Mouse (Mus musculus) adrenal gland, adult 8-10 months (tissue): ENCODE data around the gene Slc25a3. TPM values are rescaled to one million over a fixed set of nuclear protein-coding genes. Genes with fewer than 3 reads are reported as not detected.
A peak's percentile ranks its signal among the peaks of the same experiment; 100 is the strongest.

Experiments
- DNase-seq: peaks from one replicate; pipeline ENCODE4 v3.0.0; 2022
- total RNA-seq, 4 experiments: library from RNA; stranded (reverse); gene quantifications; 2 replicates each; pipeline ENCODE4 v1.2.4; 2022

Slc25a3 gene
- total RNA-seq, 4 experiments from 2014 or later: 882 to 1,292 (median 1,071) TPM

DNA sequence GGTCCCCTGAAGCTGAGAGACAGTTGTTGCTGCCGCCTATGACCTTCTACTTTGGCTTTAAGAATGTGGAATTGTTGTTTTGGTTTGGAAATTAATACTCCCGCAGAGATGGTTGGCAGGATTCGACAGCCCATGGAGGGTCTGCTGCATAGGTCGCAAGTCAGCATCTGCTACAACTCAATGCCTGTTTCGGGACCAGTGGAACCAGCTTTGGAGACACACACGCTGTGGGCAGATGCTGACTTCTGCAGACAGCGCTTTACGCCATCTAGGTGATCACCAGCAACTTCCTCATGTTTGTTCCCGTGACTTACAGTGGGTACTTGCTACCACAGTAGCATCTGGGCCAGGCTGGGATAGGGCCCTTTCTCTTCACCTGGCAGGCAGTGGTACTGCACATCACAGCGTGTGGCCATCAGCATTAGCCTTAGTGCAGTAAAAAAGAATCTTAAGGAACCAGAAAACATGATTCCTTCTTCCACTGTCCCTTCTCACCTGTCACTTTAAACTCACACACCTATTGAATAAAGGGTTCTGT is 18.9 kb upstream of the Slc25a3 start:
- DNase-seq: no peak

- DNase-seq: no peak
Observed at GRCm38 (mm10) chr10:91141564-91141963, 17.7 kb upstream of the Slc25a3 start.

DNA sequence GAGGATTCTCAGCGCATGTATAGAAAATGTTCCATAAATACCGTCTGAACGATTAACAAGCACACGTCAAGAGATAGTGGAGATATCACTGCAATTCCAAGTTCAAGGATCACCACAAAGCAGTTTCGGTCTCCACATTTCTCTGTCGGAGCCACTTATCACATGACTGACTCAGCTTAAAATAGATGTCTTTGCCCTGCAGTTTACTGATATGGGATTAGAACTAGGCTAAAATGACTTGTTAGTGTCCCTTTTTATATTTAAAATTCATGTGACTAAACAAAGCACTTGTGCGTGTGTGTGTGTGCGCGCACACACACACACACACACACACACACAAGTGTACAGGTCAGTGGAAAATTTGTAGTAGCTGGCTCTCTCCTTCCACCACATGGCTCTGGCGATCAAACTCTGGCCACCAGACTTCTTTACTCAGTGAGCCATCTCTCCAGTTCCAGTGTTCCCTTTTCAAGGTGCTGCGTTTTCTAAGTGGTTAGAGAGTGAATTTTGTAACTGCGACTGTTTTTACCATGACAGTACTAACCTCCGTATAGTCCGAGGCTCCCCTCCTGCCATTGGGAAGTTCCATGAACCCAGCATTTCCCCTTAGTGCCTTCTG is 15.4 kb upstream of the Slc25a3 start:
- DNase-seq: no peak

DNA sequence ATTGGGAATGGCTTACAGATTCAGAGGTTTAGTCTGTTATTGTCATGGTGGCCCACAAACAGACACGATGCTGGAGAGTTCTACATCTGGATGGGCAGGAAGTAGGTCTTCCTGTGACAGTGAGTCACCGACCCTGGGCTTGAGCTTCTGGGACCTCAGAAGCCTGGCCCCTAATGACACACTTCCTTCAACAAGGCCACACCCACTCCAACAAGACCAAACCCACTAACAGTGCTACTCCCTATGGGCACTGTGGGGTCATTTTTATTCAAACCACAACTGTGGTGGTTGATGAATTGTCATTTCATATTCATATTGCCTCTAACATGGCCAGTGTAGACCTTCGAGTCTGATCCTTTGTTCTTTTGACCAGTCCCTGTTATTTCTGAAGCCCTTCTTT is 14.5 kb upstream of the Slc25a3 start:
- DNase-seq: no peak

DNA sequence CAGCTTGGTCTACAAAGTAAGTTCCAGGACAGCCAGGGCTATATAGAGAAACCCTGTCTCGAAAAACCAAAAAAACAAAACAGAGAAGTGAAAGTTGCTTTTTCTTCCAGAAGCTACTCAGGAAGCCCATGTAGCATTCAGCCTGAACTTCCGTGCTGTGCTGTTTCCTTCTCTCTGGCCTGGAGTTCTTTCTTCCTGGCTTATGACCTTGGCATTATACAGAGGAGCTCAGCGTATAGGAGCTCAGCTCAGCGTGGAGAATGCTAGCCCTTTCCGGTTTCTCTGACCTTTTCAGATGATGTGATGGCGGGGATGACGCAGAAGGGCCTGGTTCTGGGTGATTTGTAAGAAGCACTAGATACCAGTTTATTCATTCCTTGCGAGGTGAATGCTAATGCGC is 13.5 kb upstream of the Slc25a3 start:
- no peak for DNase-seq

- DNase-seq: no peak
Observed at GRCm38 (mm10) chr10:91135302-91135972, 11.6 kb upstream of the Slc25a3 start.

GRCm38 (mm10) chr10:91131565-91131964 is 7.7 kb upstream of the Slc25a3 start:
- no peak for DNase-seq

GRCm38 (mm10) chr10:91130792-91131191 is 6.9 kb upstream of the Slc25a3 start:
- no peak for DNase-seq

- DNase-seq: peak; percentile 54
Observed at GRCm38 (mm10) chr10:91128551-91129160, 4.8 kb upstream of the Slc25a3 start.

DNA sequence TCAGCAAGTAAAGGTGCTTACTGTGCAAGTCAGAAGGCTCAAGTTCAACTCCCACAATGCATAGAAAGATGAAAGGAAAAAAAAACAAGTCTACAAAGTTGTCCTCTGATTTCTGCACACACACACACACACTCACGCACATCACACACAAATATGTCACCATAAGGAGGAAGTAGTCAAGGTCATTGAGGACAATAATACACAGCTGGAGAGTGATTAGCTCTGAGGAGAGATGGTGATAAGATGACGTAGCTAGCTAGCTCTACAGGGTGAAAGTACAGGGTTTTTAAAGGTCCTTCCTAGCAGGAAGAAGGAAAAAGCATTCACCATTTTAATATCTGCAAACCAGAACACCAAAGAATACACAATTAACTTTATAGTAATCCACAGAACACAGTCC is 3.5 kb upstream of the Slc25a3 start:
- DNase-seq: no peak

DNA sequence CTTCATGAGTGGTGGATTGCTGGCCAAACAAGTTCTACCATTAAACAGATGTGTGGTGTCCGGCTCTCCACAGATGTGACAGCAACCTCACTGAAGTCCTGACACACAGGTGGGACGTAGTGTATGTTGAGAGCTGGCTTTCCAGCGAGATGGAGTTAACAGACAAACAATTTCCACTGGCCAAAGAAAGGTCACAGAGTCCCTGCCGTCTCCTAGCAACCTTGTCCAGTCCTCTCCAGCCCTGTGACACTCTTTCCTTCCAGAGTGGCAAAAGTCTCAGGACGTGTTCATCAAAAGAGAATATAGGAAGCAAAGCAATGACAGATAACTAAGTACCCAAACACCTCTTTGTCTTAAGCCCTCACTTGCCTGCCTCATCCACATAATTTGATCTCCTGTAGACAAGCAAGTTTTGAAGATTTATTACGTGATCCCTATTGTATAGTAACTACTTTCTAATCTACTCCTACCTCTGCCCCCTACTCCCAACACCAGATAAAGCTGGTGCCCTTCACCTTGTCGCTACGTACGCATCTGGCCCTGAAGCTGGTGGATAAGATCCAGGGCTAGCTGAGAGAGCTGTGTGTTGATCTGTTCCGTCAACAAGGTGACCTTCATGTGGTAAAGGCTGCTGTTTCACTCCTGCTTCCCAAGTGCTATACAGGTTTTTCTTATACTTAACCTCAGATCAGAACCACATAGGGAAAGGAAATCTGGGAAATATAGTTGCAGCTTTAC is 2.9 kb upstream of the Slc25a3 start:
- peak; percentile 29 for DNase-seq

- DNase-seq: peak; percentile 51
Observed at GRCm38 (mm10) chr10:91123281-91123827, 505 bp downstream of the Slc25a3 start.

- no peak for DNase-seq
Observed at GRCm38 (mm10) chr10:91122646-91123045, 1.2 kb downstream of the Slc25a3 start.

DNA sequence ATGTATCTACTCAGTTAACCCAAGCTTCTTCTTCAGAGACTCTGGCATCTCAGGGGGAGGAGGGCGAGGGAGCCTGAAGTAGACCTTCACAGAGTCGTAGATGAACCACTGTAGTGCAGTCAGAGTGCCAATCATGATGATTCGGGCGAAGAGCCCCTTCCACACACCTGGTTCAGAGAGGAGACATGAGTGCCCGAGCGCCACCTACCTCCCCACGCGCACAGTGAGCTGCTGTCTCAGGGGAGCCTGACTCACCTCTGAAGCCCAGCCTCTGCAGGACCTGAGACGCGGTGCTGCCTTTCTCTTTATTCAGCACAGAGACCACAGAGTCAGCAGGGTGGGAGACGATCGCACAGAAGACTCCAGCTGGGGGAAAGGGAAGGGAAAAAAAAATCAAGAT is 6.9 kb downstream of the Slc25a3 start:
- DNase-seq: no peak

GRCm38 (mm10) chr10:91109841-91110240 is 14.0 kb downstream of the Slc25a3 start:
- DNase-seq: no peak

GRCm38 (mm10) chr10:91105981-91106380 is 17.9 kb downstream of the Slc25a3 start:
- DNase-seq: no peak

DNA sequence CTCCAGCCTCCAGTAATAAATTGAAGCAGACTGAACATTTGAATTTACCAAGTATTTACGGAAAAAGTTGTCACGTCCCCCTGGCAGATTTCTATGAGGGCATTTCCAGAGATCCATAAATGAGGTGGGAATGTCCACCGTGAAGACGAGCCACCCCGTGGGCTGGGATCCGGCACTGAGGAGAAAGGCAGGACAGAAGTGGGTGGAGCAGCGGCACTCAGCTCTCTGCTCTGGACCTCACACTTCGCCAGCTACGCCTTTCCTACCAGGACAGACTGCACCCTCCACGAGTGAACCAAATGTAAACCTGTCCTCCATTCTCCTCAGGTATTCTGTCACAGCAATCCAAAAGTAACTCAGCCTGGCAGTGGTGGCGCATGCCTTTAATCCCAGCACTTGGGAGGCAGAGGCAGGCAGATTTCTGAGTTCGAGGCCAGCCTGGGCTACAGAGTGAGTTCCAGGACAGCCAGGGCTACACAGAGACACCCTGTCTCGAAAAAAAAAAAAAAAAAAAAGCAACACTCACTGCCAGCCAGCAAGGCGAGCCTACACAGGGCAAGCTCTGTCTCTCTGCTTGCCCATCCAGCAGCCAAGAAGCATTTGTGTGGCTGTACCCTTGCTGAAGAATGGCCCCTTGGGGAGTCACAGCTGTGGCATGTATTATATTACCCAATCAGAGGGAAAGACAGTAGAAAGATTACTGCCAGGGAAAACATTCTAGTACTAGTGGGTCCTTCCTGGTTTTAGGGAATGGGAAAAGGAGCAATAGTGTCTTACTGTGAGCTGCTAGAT is 20.9 kb downstream of the Slc25a3 start:
- no peak for DNase-seq

- DNase-seq: no peak
Observed at GRCm38 (mm10) chr10:91101936-91102335, 21.9 kb downstream of the Slc25a3 start.

GRCm38 (mm10) chr10:91100101-91100500 is 23.8 kb downstream of the Slc25a3 start:
- no peak for DNase-seq

GRCm38 (mm10) chr10:91098056-91098455 is 25.8 kb downstream of the Slc25a3 start:
- DNase-seq: no peak

DNA sequence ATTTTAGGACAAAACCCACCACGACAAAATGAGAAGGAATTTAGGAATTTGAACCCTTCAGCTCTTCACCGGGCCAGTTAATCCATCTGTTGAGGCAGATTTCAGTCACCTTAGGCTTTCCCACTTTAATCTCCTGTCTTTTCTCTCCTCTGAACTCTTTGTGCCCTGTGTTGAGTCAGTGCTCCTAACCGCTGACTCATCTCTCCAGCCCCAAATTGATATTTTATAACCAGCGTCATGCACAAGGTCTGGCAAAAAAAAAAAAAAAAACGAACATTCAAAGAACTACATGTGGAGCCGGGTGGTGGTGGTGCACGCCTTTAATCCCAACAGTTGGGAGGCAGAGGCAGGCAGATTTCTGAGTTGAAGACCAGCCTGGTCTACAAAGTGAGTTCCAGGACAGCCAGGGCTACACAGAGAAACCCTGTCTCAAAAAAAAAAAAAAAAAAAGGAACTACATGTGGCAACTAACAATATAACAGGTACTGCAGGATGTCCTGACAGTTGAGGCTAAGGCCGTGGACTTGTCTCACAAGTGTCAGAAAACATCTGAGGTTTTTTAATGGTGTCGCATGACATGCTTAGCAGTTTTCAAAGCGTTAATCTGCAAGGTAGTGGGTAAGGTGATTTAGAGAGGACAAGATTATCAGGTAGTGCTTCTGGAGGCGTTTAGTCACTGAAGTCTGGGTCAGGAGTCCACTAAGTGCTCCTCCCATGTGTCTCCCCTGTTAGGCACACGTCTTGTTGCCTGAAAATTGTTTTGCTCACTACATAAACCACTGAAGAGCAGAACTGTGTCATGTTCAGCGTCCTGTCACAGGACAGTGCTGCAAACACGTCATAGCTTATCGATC is 29.4 kb downstream of the Slc25a3 start:
- DNase-seq: no peak
